Mouse (Mus musculus) liver, adult 2 months (tissue): ENCODE data around the gene Srsf2.
"Not testable (repeated sequence)": the region's sequence is repeated elsewhere in the genome, so short reads cannot be mapped to it uniquely, and the experiment has no call there.

Experiments used
- CTCF ChIP-seq: fragments of 200-500 bp; IDR thresholded peaks from 2 replicates; pipeline ENCODE4 v1.5.1; 2011; ENCODE audit warnings: low read depth, low read length, control low read depth
- POLR2A ChIP-seq: fragments of 200-500 bp; IDR thresholded peaks from 2 replicates; pipeline ENCODE4 v1.6.1; 2011; ENCODE audit warnings: low read length, control low read depth; ENCODE audit not compliant: insufficient read depth; ENCODE audit errors: extremely low read depth

- TF ChIP-seq CTCF, POLR2A: not testable (repeated sequence)
Measured at GRCm38 (mm10) chr11:116902588-116902987, 49.7 kb upstream of the Srsf2 start.
